Mouse (Mus musculus) midbrain, embryonic 14.5 days (tissue): ENCODE measurements at regions not wholly inside any gene's neighbourhood (a gene's known extent, or its start where the extent isn't known, plus 50 kb on each side); places are given as distances from the start of the nearest gene placed in this dataset.
A peak's percentile ranks its signal among the peaks of the same experiment; 100 is the strongest.

Experiments used
- ATAC-seq: fragments of 200-750 bp; cut with Nextera tagmentation; 2 replicates; pipeline ENCODE4 v1.8.0; 2017; ENCODE audit warnings: moderate number of reproducible peaks, moderate library complexity; ENCODE audit not compliant: low FRiP score, low TSS enrichment
- DNase-seq: peaks from one replicate; pipeline ENCODE4 v3.0.0-alpha.2; 2015
- H3K27ac ChIP-seq: fragments of 300-500 bp; sonication (generic); replicated peaks from 2 replicates; pipeline ENCODE4 v1.5.1; 2014; ENCODE audit warnings: mild to moderate bottlenecking, low read depth, low read length, moderate library complexity
- H3K27me3 ChIP-seq: fragments of 300-500 bp; sonication (generic); 2 replicates; pipeline ENCODE4 v1.6.1; 2014; ENCODE audit warnings: low read length, control low read depth, mixed read lengths; ENCODE audit not compliant: control insufficient read depth, insufficient read depth
- H3K36me3 ChIP-seq: fragments of 300-500 bp; sonication (generic); 2 replicates; pipeline ENCODE4 v1.6.1; 2014; ENCODE audit warnings: low read length, control low read depth; ENCODE audit not compliant: control insufficient read depth, insufficient read depth
- H3K4me1 ChIP-seq: fragments of 300-500 bp; sonication (generic); 2 replicates; pipeline ENCODE4 v1.6.1; 2014; ENCODE audit warnings: mild to moderate bottlenecking, antibody characterized with exemption, low read length, control low read depth; ENCODE audit not compliant: control insufficient read depth, insufficient read depth
- H3K4me2 ChIP-seq: fragments of 300-500 bp; sonication (generic); 2 replicates; pipeline ENCODE4 v1.6.1; 2014; ENCODE audit warnings: mild to moderate bottlenecking, low read length, moderate library complexity
- H3K4me3 ChIP-seq: fragments of 300-500 bp; sonication (generic); replicated peaks from 2 replicates; pipeline ENCODE4 v1.5.1; 2014; ENCODE audit warnings: low read depth, low read length
- H3K9ac ChIP-seq: fragments of 300-500 bp; sonication (generic); replicated peaks from 2 replicates; pipeline ENCODE4 v1.6.1; 2014; ENCODE audit warnings: mild to moderate bottlenecking, low read length, moderate library complexity
- H3K9me3 ChIP-seq: fragments of 300-500 bp; sonication (generic); 2 replicates; pipeline ENCODE4 v1.6.1; 2016; ENCODE audit warnings: low read length, control low read depth, mixed read lengths; ENCODE audit not compliant: control insufficient read depth
- WGBS: fragments of 180-500 bp; shearing (Covaris S2); extraction: QIAGEN DNeasy Blood & Tissue Kit; methylation state at CpG from one replicate; pipeline ENCODE4 v1.1.7; 2014; 5-methylcytosine and 5-hydroxymethylcytosine counted together

- Histone ChIP-seq H3K36me3 (no peaks in the 10 kb centered on the region), H3K4me2 (no peak overlapping the region), H3K9me3 (no peaks in the 10 kb centered on the region), H3K9ac (no peak overlapping the region), H3K27me3 (no peaks in the 10 kb centered on the region), H3K27ac (no peak overlapping the region), H3K4me1 (peaks cover 7% of the 10 kb centered on the region; the same call in 1 of the 2 replicates), H3K4me3 (no peak overlapping the region)
- ATAC-seq (no peak), DNase-seq (no peak)
- 77% methylated on average over 1 of the region's 1 CpGs for WGBS
Observed at GRCm38 (mm10) chr3:106960596-106960995, 75.4 kb upstream of the Kcna3 start.

GRCm38 (mm10) chr3:106962466-106962865, 73.5 kb upstream of the Kcna3 start:
- DNase-seq (no peak), ATAC-seq (no peak)
- H3K4me3 ChIP-seq = no peak overlapping the region
- no peaks in the 10 kb centered on the region for H3K4me1 ChIP-seq
- no peaks in the 10 kb centered on the region for H3K9me3 ChIP-seq
- 50% methylated on average over 2 of the region's 2 CpGs for WGBS
- no peaks in the 10 kb centered on the region for H3K27me3 ChIP-seq
- no peaks in the 10 kb centered on the region for H3K36me3 ChIP-seq
- no peak overlapping the region for H3K9ac ChIP-seq
- H3K27ac ChIP-seq = no peak overlapping the region
- no peak overlapping the region for H3K4me2 ChIP-seq

GRCm38 (mm10) chr3:106966198-106966597, 69.8 kb upstream of the Kcna3 start:
- Histone ChIP-seq H3K9me3 (no peaks in the 10 kb centered on the region), H3K27me3 (no peaks in the 10 kb centered on the region), H3K27ac (no peak overlapping the region), H3K4me1 (no peaks in the 10 kb centered on the region), H3K4me3 (no peak overlapping the region), H3K36me3 (no peaks in the 10 kb centered on the region), H3K4me2 (no peak overlapping the region), H3K9ac (no peak overlapping the region)
- 77% methylated on average over 2 of the region's 2 CpGs for WGBS
- ATAC-seq (no peak), DNase-seq (no peak)

- Histone ChIP-seq H3K4me1 (no peaks in the 10 kb centered on the region), H3K27ac (no peak overlapping the region), H3K27me3 (no peaks in the 10 kb centered on the region), H3K4me2 (no peak overlapping the region), H3K36me3 (no peaks in the 10 kb centered on the region), H3K9me3 (no peaks in the 10 kb centered on the region), H3K9ac (no peak overlapping the region), H3K4me3 (no peak overlapping the region)
- DNase-seq (no peak), ATAC-seq (no peak)
- whole genome bisulfite sequencing = 93% methylated on average over 1 of the region's 1 CpGs
Observed at GRCm38 (mm10) chr3:106967479-106967878, 68.5 kb upstream of the Kcna3 start.

- H3K27me3 ChIP-seq = no peaks in the 10 kb centered on the region
- H3K4me2 ChIP-seq = no peak overlapping the region
- H3K4me3 ChIP-seq = no peak overlapping the region
- WGBS = 83% methylated on average over 6 of the region's 6 CpGs
- H3K4me1 ChIP-seq = no peaks in the 10 kb centered on the region
- H3K9me3 ChIP-seq = no peaks in the 10 kb centered on the region
- no peak for ATAC-seq
- no peaks in the 10 kb centered on the region for H3K36me3 ChIP-seq
- H3K9ac ChIP-seq = no peak overlapping the region
- H3K27ac ChIP-seq = no peak overlapping the region
- no peak for DNase-seq
Observed at GRCm38 (mm10) chr3:106974114-106974789, 61.7 kb upstream of the Kcna3 start.

- WGBS = 52% methylated on average over 6 of the region's 6 CpGs
- Histone ChIP-seq H3K27me3 (no peaks in the 10 kb centered on the region), H3K4me1 (peaks cover 12% of the 10 kb centered on the region), H3K4me2 (no peak overlapping the region), H3K27ac (peak overlapping the region; percentile 38; the same call in 1 of the 2 replicates), H3K9me3 (no peaks in the 10 kb centered on the region), H3K9ac (no peak overlapping the region), H3K36me3 (no peaks in the 10 kb centered on the region), H3K4me3 (no peak overlapping the region)
- ATAC-seq (no peak), DNase-seq (peak; percentile 30)
Observed at GRCm38 (mm10) chr3:106978728-106979127, 57.2 kb upstream of the Kcna3 start.

GRCm38 (mm10) chr3:106980914-106981313, 55.1 kb upstream of the Kcna3 start:
- H3K9me3 ChIP-seq = no peaks in the 10 kb centered on the region
- no peak for DNase-seq
- H3K4me1 ChIP-seq = peaks cover 12% of the 10 kb centered on the region
- H3K27ac ChIP-seq = peak overlapping the region; percentile 76
- H3K36me3 ChIP-seq = no peaks in the 10 kb centered on the region
- WGBS = 53% methylated on average over 3 of the region's 3 CpGs
- no peak overlapping the region for H3K9ac ChIP-seq
- peak overlapping the region; percentile 26; the same call in 1 of the 2 replicates for H3K4me2 ChIP-seq
- no peaks in the 10 kb centered on the region for H3K27me3 ChIP-seq
- 0 out of 2 replicates have a peak, but pooled peaks have one; percentile 13 for ATAC-seq
- H3K4me3 ChIP-seq = no peak overlapping the region

GRCm38 (mm10) chr3:106981323-106981722, 54.6 kb upstream of the Kcna3 start:
- Histone ChIP-seq H3K4me1 (peaks cover 12% of the 10 kb centered on the region), H3K27ac (peak overlapping the region; percentile 76), H3K9me3 (no peaks in the 10 kb centered on the region), H3K9ac (no peak overlapping the region; the same call in 1 of the 2 replicates), H3K4me3 (no peak overlapping the region), H3K36me3 (no peaks in the 10 kb centered on the region), H3K4me2 (peak overlapping the region; percentile 26; the same call in 1 of the 2 replicates), H3K27me3 (no peaks in the 10 kb centered on the region)
- ATAC-seq (peak; percentile 57; the same call in 1 of the 2 replicates), DNase-seq (peak; percentile 60)
- WGBS = 38% methylated on average over 3 of the region's 3 CpGs

- H3K4me1 ChIP-seq = peaks cover 12% of the 10 kb centered on the region
- WGBS = 52% methylated on average over 4 of the region's 4 CpGs
- H3K4me2 ChIP-seq = no peak overlapping the region
- DNase-seq (peak; percentile 49), ATAC-seq (no peak)
- H3K9me3 ChIP-seq = no peaks in the 10 kb centered on the region
- H3K36me3 ChIP-seq = no peaks in the 10 kb centered on the region
- H3K27me3 ChIP-seq = no peaks in the 10 kb centered on the region
- H3K4me3 ChIP-seq = no peak overlapping the region
- no peak overlapping the region for H3K9ac ChIP-seq
- H3K27ac ChIP-seq = no peak overlapping the region
Observed at GRCm38 (mm10) chr3:106984231-106984630, 51.7 kb upstream of the Kcna3 start.
